Mouse (Mus musculus): ENCODE data around the gene Cphx3.
"Not testable (repeated sequence)": the region's sequence is repeated elsewhere in the genome, so short reads cannot be mapped to it uniquely, and the experiment has no call there.

Gene Cphx3

DNA sequence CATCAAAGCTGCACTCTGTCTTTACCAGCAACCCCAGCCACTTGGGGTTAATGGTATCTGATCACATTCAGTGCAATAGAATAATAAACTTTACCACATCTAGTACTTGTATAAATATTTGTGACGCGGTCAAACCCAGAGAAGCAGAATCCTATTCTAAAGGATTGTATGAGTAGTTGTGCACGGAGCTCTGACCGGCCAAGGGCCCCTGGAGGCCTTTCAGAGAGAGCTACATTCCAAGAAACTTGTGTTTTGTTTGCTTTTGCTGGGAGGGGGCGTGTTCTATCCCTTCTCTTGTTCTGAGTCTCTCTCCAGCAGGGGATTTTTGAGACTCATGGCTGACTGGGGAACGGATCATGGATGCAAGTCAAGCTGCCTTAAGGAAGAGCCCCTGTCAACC, 92.9 kb downstream of the Cphx3 start:
- DNase-seq = not testable (repeated sequence)

DNA sequence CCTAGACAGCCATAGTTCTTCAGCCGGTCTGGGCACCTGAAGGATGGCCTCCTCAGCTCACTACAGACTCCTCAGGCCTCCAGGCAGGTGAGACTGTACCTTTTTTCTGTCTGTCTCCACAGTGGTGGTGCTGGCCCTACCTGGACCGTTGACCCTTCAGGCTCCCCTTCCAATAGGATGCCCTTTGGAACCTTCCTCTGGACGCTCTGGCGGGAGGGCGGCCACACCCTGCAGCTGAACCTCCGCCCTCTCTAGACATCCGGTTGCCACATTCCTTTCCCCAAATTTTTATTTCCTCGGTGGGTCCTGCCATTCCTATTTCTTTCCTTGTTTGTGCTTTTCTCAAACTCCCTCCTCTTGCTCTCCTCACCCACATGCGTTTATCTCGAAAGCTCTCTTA, 99.6 kb downstream of the Cphx3 start:
- not testable (repeated sequence) for DNase-seq

DNA sequence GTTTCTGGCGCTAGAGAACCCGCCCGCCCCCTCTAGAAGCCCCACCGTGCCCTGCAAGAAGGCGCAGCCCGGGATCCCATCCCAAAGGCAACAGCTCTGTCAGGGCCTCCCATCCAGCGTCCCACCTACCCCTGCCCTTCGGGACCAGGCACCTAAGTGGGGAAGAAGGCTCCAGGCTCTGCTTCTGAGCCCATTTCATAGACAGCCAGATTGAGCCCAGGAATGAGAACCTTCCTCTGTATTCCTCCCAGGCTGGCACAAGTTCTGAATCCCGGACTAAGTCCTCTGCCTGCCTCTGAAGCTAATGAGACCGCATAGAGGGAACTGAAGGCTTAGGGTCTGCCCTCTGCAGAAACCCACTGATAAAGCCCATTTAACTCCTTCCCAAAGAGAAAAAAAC, 100.3 kb downstream of the Cphx3 start, which contains the start of gene Plac9b:
Plac9b (minus strand) TSS at position 101 of the 400 bp plus-strand sequence.
- DNase-seq = not testable (repeated sequence)

DNA sequence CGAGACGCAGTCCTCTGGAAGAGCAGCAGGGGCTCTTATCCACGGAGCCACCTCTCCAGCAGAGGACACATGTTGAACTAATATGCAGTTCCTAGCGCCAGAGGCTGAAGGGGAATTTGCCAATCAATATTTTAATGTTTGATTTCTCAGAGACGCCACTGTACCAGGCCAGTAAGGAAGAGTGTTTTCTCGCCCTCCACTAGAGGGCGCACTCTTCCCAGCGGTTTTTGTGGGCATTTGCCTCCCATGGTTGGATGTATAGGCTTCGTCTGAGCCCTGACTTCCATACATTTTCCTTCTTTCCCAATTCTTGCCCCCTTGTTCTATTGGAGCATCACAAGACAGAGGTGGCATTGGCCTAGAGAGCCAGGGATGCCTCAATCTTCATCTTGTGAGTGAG, 104.5 kb downstream of the Cphx3 start:
- not testable (repeated sequence) for DNase-seq

DNA sequence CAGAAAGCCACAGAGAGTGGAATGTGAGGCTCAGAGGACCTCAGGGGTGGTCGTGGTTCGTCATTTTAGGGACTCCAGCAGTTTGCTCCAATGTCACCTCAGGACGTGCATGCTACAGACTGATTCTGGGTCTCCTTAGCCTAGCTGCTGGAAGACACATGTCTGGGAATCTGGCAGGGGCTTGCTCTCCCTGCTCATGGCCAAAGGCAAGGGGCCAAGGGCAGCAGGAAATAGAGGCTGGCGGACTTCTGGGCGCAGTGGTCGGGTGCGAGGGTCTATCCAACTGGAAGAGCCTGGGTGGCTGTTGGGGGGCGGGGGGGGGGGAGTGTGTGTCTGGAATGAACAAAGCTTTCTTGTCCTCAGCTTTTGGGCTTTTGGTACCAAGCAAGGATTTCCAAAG, 106.3 kb downstream of the Cphx3 start:
- DNase-seq = not testable (repeated sequence)

DNA sequence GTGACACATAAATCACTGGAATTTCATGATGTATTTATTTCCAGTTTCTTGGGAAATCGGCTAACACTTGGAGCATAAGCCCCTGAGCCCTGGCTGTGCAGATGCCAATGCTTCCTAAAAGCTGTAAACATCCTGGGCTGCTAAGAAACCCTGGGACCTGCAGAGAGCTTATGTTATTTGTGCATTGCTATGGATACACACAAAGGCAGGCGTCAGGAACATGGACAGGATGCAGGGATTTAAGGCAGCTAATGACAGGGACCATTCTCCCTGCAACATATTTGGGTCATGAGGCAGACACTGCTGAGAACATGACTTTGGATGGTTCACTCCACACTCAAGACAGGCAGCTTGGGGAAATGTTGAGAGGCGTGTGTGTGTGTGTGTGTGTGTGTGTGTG, 115.8 kb downstream of the Cphx3 start:
- DNase-seq = not testable (repeated sequence)

DNA sequence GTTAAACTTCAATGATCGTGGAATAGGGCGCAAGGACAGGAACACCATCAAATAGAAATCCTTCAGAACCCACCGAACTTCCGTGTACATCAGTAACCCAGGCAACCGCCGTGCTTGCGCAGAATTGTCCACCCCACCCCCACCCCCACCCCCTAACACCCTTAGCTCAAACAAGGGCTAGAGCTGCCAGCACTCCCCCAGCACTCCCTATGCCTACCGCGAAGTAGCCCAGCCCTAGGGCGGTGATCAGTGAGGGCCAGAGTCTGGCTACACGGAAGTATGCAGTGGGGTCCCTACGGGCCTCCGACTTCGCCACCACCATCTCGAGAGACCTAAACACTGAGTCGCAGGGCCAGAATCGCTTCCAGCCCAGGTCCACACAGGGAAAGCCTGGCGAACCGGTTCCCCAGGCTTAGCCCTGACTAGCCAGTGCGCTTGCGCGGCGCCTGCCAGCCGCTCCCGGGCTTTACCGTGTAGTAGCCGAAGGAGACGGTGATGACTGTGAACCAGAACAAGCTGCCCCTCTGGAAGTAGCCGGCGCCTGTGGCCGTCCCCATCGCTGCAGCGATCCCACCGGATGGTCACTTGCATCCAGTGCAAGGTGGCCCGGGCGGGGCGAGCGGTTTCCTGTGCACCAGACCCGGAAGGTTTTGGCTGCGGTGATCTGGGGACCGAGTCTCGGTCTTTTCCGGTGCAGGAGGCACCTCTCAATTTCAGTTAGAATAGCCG, 124.3 kb downstream of the Cphx3 start:
- not testable (repeated sequence) for DNase-seq

DNA sequence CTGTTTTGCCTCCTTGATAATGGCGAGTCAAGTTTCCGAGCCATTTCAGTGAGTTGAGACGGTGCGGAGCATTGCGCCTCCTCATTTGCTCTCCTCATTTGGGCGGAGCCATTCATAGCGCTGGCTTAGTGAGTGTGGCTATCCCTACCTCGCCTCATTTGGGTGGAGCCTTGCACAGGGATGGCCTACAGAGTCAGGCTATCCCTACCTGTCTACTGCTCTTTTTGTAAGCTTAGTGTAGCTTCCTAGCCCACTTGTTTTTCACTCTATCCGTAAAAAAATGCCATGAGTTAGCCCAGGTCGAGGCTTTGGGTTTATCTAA, 124.8 kb downstream of the Cphx3 start, which contains the start of gene Tmem254b:
Tmem254b (minus strand) TSS at position 116 of the 322 bp plus-strand sequence.
- not testable (repeated sequence) for DNase-seq

DNA sequence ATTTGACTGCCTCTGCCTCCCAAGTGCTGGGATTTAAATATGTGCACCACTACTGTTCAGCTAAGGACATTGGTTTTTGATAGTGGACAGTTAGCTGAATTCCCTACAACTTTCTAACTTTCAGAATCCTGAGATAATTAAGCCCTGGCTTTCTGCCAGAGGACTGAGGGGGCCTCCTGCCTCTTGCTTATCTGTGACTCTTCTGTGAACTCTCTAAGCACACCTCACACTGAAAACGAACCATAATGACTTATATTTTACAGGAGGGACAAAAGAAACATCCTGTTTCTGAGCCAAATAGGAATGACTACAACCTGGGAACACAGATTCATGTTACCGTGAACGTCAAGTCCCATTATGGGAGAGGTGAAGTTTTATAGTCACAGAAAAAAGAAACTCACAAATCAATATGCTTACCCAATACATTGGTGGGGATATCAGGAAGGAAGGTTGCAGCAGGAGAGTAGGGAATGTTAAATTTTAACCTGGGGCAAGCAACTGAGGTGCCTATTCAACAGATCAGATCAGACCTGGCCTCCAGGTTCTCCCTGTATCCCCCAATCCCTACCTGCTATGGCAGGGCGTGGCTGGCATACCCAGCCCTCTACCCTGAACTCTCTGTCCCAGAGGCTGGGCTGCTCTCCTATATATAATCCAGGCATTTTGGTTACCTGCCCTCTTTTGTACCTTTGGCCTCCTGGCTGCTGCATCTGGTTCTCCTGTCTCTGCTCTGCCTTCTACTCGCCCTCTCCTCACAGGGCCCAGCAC, 134.3 kb downstream of the Cphx3 start:
- DNase-seq = not testable (repeated sequence)

DNA sequence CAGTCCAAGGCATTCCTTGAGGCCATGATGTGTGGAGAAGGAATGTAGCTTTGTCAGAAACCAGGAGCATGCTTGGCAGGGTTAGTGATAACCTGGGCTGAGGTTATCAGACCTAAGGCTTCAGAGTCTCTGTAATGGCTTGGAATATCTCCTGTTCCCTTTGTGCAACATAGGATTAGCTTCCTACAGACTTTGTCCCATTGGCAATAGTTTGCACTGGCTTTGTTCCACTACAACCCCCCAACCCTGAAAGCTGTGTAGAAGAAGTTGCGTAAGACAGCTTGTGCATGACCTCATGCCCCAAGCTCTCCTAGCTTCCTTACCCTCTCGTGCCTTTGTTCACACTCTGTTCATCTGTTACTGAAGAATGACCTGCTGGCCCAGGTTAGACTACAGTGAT, 155.1 kb downstream of the Cphx3 start:
- DNase-seq = not testable (repeated sequence)

DNA sequence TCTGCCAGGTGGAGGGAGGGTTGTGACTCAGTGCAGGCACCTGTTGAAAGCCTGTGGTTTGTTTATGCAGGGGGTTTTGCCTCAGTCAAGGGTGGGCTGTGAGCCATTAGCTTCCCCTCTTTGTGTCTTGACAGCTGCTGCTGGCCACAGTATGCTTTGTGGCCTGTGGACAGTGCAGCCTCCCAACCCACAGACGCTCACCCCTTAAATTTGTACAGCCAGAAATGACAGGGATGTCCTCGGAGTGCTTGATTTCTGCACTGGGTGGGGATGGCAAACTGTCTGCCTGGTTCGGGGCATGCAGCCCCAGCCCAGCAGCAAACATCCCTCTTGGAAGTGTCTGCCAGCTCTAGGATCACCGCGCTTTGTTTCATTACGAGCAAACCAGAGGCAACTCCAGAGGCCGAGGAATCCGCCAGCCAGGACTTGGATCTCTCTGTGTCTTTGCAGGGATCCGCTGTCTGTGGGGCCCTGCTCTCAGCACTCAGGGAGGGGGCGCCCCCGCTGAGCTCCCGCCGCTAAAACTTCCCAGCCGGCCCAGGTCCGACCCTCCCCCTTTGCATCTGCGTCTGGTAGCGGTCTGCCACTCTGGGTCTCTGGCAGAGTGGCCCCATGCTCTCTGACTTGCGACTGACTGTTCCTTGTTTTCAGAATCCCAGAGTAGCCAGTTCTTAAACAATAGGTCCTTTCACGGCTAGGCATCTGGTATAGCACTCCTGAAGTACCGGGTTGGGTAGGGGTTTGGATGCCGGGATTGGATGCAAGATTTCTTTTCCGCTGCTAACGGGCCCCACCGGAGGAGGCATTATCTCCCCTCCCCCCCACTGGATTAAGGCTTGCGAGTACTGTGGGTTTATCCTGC, 175.9 kb downstream of the Cphx3 start, which contains the start of gene Duxbl3:
Duxbl3 (plus strand) TSS at position 207 of the 862 bp plus-strand sequence.
- not testable (repeated sequence) for DNase-seq

DNA sequence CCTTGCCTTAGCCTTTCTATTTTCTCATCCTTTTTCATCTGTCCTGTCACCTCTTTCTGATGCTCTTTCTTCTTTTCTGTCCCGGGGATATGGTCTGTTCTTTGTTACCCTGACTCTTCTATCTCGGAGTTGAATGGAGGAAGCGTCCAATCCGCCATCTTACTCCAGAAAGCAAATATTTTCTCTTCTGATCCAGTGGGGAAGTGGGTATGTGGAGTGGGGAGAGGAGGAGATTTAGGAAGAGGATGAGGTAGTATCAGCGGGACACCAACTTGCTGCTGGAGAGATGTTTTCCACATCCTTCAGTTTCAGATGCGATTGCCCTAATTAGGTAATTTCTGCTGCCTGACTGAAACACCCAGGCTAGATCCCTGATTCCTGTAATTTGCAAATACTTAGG, 176.6 kb downstream of the Cphx3 start:
- DNase-seq = not testable (repeated sequence)

All from right cerebral cortex, postnatal 4 days (tissue).